Mouse (Mus musculus): ENCODE measurements at regions not wholly inside any gene's neighbourhood (a gene's known extent, or its start where the extent isn't known, plus 50 kb on each side); places are given as distances from the start of the nearest gene placed in this dataset.

- intact Hi-C loops (cut with DNase I), result loop anchor here (2.0 kb wide), 1 partner anchor 55 kb away; no protein-coding TSS in a partner anchor
- peak; percentile 54 to 63 for DNase-seq (ENCODE audit: low spot score in 2 of 2)
Observed at GRCm38 (mm10) chr6:70714239-70714638, 77.8 kb downstream of the Rpia start.

DNA sequence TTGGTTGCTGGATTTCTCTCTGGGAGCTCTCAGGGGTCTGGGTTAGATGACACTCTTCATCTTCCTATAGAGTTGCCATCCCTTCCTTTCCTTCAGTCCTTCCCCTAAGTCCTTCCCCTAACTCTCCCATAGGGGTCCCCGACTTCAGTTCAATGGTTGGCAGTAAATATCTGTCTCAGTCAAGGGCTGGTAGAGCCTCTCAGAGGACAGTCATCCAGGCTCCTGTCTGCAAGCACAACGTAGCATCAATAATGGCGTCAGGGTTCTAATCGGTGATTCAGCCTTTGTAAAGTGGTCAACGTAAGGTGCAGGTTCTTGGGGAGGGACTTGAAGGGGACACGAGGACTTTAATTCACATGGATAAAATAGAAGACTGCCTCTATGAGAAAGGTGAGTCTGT lies 78.4 kb downstream of the Rpia start:
- no peak for DNase-seq (ENCODE audit: low spot score in 2 of 2)
- intact Hi-C loops (cut with DNase I), result loop anchor here (2.0 kb wide), 1 partner anchor 55 kb away; no protein-coding TSS in a partner anchor

- DNase-seq (ENCODE audit: low spot score in 2 of 2), result no peak
- intact Hi-C loops (cut with DNase I), result no loop called here
Observed at GRCm38 (mm10) chr6:70713118-70713517, 78.9 kb downstream of the Rpia start.

DNA sequence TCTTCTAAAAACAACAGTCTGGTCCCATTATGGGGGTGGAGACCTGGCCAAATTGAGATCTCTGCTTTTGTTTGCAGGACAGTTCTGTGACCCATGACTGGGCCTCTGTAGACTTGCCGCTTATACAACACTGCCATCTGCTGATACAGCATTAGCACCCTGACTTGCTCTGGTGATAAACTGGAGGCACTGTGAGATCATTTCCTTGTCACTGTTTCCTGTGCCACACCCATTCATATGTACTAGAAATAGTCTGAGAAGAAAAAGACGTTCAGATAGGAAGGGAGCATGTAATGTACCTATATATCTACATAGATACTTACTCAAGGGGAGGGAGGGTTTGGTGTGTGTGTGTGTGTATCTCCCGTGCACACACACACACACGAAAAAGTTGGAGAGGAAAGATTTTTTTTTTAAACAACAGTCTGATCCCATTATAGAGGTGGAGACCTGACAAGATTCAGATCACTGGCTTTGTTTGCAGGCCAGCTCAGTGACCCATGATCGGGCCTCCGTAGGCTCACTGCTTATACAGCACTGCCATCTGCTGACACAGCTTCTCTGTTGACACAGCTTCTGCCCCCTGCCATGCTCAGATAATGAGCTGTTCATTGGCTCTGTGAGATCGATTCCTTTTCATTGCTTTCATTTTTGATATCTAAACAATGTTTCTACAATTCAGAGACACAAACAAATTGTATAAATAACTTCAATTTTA lies 82.5 kb downstream of the Rpia start:
- intact Hi-C loops (cut with DNase I), result loop anchor here (10.0 kb wide), 1 partner anchor 1885 kb away; no protein-coding TSS in a partner anchor
- DNase-seq (ENCODE audit: low spot score in 2 of 2), result peak in 1 of 2 experiments; percentile 13

DNA sequence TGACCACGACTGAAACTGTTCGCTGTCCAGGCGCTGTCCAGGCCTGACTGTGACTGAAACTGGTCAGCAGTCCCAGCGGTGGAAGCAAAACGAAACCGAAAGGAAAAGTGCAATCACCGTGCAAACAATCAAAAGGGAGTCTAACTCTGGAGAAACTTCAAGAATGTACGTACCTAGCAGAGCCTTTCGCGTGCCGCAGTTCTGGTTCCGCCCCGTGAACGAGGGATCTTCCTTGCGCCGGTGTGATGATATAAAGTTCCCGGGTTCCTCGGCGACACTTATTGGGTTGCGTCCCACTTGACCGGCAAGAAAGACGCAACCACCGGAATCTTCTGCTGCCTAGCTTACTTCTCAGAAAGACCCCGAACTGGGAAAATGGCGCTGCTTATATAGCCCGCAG lies 96.4 kb downstream of the Rpia start:
- intact Hi-C loops (cut with DNase I), result no loop called here
- no peak for DNase-seq (ENCODE audit: low spot score in 2 of 2)
